Mouse (Mus musculus) brain, embryonic 14.5 days (tissue): Measurements from ENCODE around the gene Cntn5. TPM values are rescaled to one million over a fixed set of nuclear protein-coding genes. Genes with fewer than 3 reads are reported as not detected.

Experiments used
- DNase-seq: peaks from one replicate; pipeline ENCODE4 v3.0.0-alpha.2; 2011; ENCODE audit warnings: low read depth
- CTCF ChIP-seq: fragments of 200-500 bp; IDR thresholded peaks from 2 replicates; pipeline ENCODE4 v1.5.1; 2012; ENCODE audit warnings: inconsistent platforms, mild to moderate bottlenecking, moderate library complexity, borderline replicate concordance; ENCODE audit not compliant: insufficient read depth, insufficient read length; ENCODE audit errors: extremely low read depth
- POLR2A ChIP-seq: fragments of 200-500 bp; IDR thresholded peaks from 2 replicates; pipeline ENCODE4 v1.6.1; 2012; ENCODE audit warnings: mild to moderate bottlenecking, inconsistent platforms, borderline replicate concordance; ENCODE audit not compliant: poor library complexity, insufficient read depth, insufficient read length, severe bottlenecking; ENCODE audit errors: extremely low read depth
- polyA plus RNA-seq: library from polyadenylated mRNA; depleted of rRNA; stranded (reverse); fragments of >200 nt; gene quantifications from 2 replicates; pipeline ENCODE4 v1.2.3, GENCODE M21; 2012; rRNA removed

The Cntn5 gene
- polyA plus RNA-seq = 4.2 and 5.5 TPM in 2 replicates

- TF ChIP-seq POLR2A = no peak
- TF ChIP-seq CTCF = no peak
These were observed at the start of gene Cntn5 for GRCm38 (mm10) chr9:10904616-10905363. Cntn5 (minus strand) TSS chr9:10904775.

GRCm38 (mm10) chr9:10950470-10950869 lies 45.9 kb upstream of the Cntn5 start:
- TF ChIP-seq CTCF (no peak), POLR2A (no peak)
- no peak for DNase-seq

More at GRCm38 (mm10) chr9:10904616-10905363, at the start of gene Cntn5:
- peak; percentile 86 for DNase-seq

- TF ChIP-seq CTCF = no peak
- TF ChIP-seq POLR2A = no peak
- peak; percentile 88 for DNase-seq
These were observed 5.0 kb upstream of the Cntn5 start for GRCm38 (mm10) chr9:10909573-10909972.

GRCm38 (mm10) chr9:10905696-10906095 lies 1.1 kb upstream of the Cntn5 start:
- peak; percentile 70 for DNase-seq
- TF ChIP-seq CTCF (peak; percentile 11; the same call in 1 of the 2 replicates), POLR2A (no peak)

- TF ChIP-seq POLR2A (no peak), CTCF (no peak)
- DNase-seq = peak; percentile 31
These were observed 24.8 kb downstream of the Cntn5 start for GRCm38 (mm10) chr9:10879758-10880157.

- DNase-seq = no peak
- no peak for TF ChIP-seq CTCF
- no peak for TF ChIP-seq POLR2A
These were observed 30.7 kb downstream of the Cntn5 start for GRCm38 (mm10) chr9:10873881-10874280.

GRCm38 (mm10) chr9:10856204-10856892 lies 48.2 kb downstream of the Cntn5 start:
- TF ChIP-seq POLR2A (no peak), CTCF (peak; percentile 23; the same call in 1 of the 2 replicates)
- DNase-seq = peak; percentile 51

GRCm38 (mm10) chr9:10816711-10817110 lies 87.9 kb downstream of the Cntn5 start:
- DNase-seq = peak; percentile 60
- TF ChIP-seq CTCF (no peak), POLR2A (no peak)

- TF ChIP-seq CTCF (no peak), POLR2A (no peak)
- DNase-seq = peak; percentile 12
These were observed 107.4 kb downstream of the Cntn5 start for GRCm38 (mm10) chr9:10797158-10797557.

GRCm38 (mm10) chr9:10795102-10795501 lies 109.5 kb downstream of the Cntn5 start:
- TF ChIP-seq POLR2A (no peak), CTCF (no peak)
- no peak for DNase-seq

GRCm38 (mm10) chr9:10731878-10732277 lies 172.7 kb downstream of the Cntn5 start:
- DNase-seq = no peak
- TF ChIP-seq POLR2A (no peak), CTCF (no peak)

- no peak for TF ChIP-seq CTCF
- DNase-seq = peak; percentile 39
These were observed 180.4 kb downstream of the Cntn5 start for GRCm38 (mm10) chr9:10724191-10724590.

- DNase-seq = no peak
- TF ChIP-seq CTCF = no peak
- no peak for TF ChIP-seq POLR2A
These were observed 182.5 kb downstream of the Cntn5 start for GRCm38 (mm10) chr9:10722121-10722520.
